Mouse (Mus musculus): ENCODE results near the gene Ets1. TPM values are rescaled to one million over a fixed set of nuclear protein-coding genes. Genes with fewer than 3 reads are reported as not detected.

Gene Ets1
- total and polyA plus RNA-seq, 3 experiments, result 10.0 to 23.5 (median 19.8) TPM

DNA sequence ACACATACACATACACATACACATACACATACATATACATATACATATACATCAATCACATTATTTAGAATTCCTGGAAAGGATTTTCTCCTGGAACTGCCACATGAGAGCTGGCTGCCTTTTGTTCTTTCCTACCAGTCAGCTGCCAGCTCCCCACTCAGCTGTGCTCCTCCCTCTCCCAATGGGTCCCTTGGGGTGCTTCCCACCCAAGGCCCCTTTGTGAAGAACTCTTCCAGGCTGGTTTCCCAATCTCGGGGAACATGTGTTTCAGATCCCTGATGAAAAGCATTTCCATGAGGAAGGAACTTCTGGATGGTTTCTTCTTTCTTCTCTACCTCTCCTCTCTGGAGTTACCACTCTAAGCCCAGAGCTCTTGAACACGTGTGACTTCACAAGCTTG lies 52.3 kb downstream of the Ets1 start:
- Histone ChIP-seq H3K36me3 (replicated peaks in 1 of 2; ENCODE audit: control insufficient read depth in 1 of 2, insufficient read depth in 1 of 2, low read length in 1 of 2) (no peaks in the 10 kb centered on the region), H3K27ac (ENCODE audit: insufficient read depth, low read depth) (no peak overlapping the region), H3K4me1 (ENCODE audit: control insufficient read depth in 1 of 2, insufficient read depth in 2 of 2) (peaks cover 10 to 38% of the 10 kb centered on the region in 2 experiments), H3K4me2 (ENCODE audit: insufficient read depth, low read depth, poor library complexity, severe bottlenecking) (no peak overlapping the region), H3K9me3 (replicated peaks; ENCODE audit: low read length) (no peaks in the 10 kb centered on the region), H3K27me3 (replicated peaks) (no peaks in the 10 kb centered on the region), H3K4me3 (replicated peaks in 1 of 3; ENCODE audit: low read depth in 2 of 3, low read length in 2 of 3, poor library complexity in 1 of 3) (no peak overlapping the region), H3K79me2 (replicated peaks; ENCODE audit: control insufficient read depth, extremely low read depth, insufficient read depth, poor library complexity, severe bottlenecking) (no peaks in the 10 kb centered on the region), H3K9ac (ENCODE audit: insufficient read depth, low read depth) (no peak overlapping the region)
- dilution Hi-C loops (cut with MboI; ENCODE audit: extremely low pct_ligation_motif_present, extremely low pct_unique_long_range_greater_than_20kb, low sequenced_read_pairs) (no loop called here), in situ Hi-C loops (cut with MboI; ENCODE audit: low pct_ligation_motif_present, low pct_unique_long_range_greater_than_20kb, low sequenced_read_pairs) (no loop called here)
- DNase-seq (ENCODE audit: extremely low read depth), result no peak
- TF ChIP-seq RCOR1 (conservative IDR thresholded peaks at IDR 0.05; ENCODE audit: low read depth, low read length), result no peak
- TF ChIP-seq MAZ (IDR thresholded peaks at IDR 0.05; ENCODE audit: low read depth, low read length), result no peak
- no peak for TF ChIP-seq ZKSCAN1 (IDR thresholded peaks at IDR 0.05; ENCODE audit: borderline replicate concordance, low read depth, low read length)
- TF ChIP-seq CTCF (conservative IDR thresholded peaks at IDR 0.05 in 1 of 2, IDR thresholded peaks at IDR 0.05 in 1 of 2; ENCODE audit: low read depth in 2 of 2, low read length in 2 of 2), result no peak
- TF ChIP-seq UBTF (IDR thresholded peaks at IDR 0.05; ENCODE audit: low read depth, low read length), result no peak
- TF ChIP-seq MYC (IDR thresholded peaks at IDR 0.05; ENCODE audit: low read depth, low read length), result no peak
- no peak for TF ChIP-seq BHLHE40 (IDR thresholded peaks at IDR 0.05; ENCODE audit: low read depth, low read length)
- no peak for TF ChIP-seq SMC3 (IDR thresholded peaks at IDR 0.05; ENCODE audit: low read depth, low read length)
- no peak for TF ChIP-seq TBP (conservative IDR thresholded peaks at IDR 0.05; ENCODE audit: low read depth, low read length)
- TF ChIP-seq CHD1 (IDR thresholded peaks at IDR 0.05; ENCODE audit: low read depth, low read length), result no peak
- no peak for TF ChIP-seq EP300 (IDR thresholded peaks at IDR 0.05; ENCODE audit: low read length)
- no peak for TF ChIP-seq MAX (IDR thresholded peaks at IDR 0.05; ENCODE audit: low read length)
- no peak for TF ChIP-seq ZNF384 (IDR thresholded peaks at IDR 0.05; ENCODE audit: low read depth, low read length)
- no peak for TF ChIP-seq MXI1 (IDR thresholded peaks at IDR 0.05; ENCODE audit: low read depth, low read length)
- no peak for TF ChIP-seq MAFK (IDR thresholded peaks at IDR 0.05; ENCODE audit: insufficient replicate concordance, low read length)

DNA sequence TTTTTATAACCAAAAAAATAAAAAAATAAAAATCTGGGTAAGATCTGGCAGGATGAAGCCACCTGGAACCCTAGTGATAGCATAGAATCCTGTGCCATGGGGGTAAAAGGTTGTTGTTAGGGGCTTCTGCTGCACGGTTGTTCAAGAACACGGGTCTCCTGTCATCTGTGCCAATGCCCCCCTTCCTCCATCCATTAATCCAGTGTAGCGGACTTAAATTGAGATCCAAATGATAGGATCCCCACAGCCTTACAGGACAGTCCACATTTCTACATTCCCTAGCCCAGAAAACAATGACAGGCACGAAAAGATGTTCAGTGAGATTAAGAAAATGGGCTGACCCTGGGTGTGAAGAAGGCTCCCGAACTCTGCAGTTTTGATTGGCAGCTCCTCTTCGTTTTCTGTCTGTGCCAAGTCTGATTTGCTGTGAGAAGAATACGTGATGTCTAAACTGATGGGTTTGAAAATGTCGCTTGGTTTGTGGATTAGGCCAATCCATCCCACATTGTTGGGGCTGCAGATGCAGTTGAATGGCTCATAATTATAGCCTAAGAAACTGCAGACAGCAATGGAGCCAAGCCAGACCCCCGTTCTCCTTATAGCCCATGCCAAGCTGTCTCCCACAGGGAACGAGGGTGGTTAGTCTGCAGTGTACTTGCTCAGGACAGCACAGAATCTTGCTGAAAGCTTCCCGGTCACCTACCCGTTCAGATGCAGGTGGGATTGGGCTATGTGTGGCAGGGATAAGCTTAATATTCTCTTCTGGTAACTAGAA lies 55.3 kb downstream of the Ets1 start:
- TF ChIP-seq ZNF384 (IDR thresholded peaks at IDR 0.05; ENCODE audit: low read depth, low read length), result no peak
- TF ChIP-seq TBP (conservative IDR thresholded peaks at IDR 0.05; ENCODE audit: low read depth, low read length), result no peak
- TF ChIP-seq IRF4 (IDR thresholded peaks at IDR 0.05; ENCODE audit: low read depth, low read length), result no peak
- no peak for TF ChIP-seq MEF2A (IDR thresholded peaks at IDR 0.05; ENCODE audit: borderline replicate concordance, low read depth, low read length)
- TF ChIP-seq MYC (IDR thresholded peaks at IDR 0.05; ENCODE audit: low read depth, low read length), result no peak
- no peak for TF ChIP-seq ZKSCAN1 (IDR thresholded peaks at IDR 0.05; ENCODE audit: borderline replicate concordance, low read depth, low read length)
- TF ChIP-seq PAX5 (IDR thresholded peaks at IDR 0.05; ENCODE audit: low read length), result no peak
- TF ChIP-seq JUND (conservative IDR thresholded peaks at IDR 0.05; ENCODE audit: low read depth, low read length), result no peak
- TF ChIP-seq POLR2A (IDR thresholded peaks at IDR 0.05; ENCODE audit: low read depth, low read length), result no peak
- TF ChIP-seq RAD21 (IDR thresholded peaks at IDR 0.05; ENCODE audit: low read depth, low read length), result no peak
- TF ChIP-seq UBTF (IDR thresholded peaks at IDR 0.05; ENCODE audit: low read depth, low read length), result no peak
- no peak for TF ChIP-seq EP300 (IDR thresholded peaks at IDR 0.05; ENCODE audit: low read length)
- no peak for TF ChIP-seq CHD1 (IDR thresholded peaks at IDR 0.05; ENCODE audit: low read depth, low read length)
- no peak for TF ChIP-seq MAX (IDR thresholded peaks at IDR 0.05; ENCODE audit: low read length)
- TF ChIP-seq POLR2AphosphoS2 (IDR thresholded peaks at IDR 0.05; ENCODE audit: low read depth, low read length), result no peak
- no peak for TF ChIP-seq CTCF (conservative IDR thresholded peaks at IDR 0.05 in 1 of 2, IDR thresholded peaks at IDR 0.05 in 1 of 2; ENCODE audit: low read depth in 2 of 2, low read length in 2 of 2)
- no peak for TF ChIP-seq USF2 (conservative IDR thresholded peaks at IDR 0.05; ENCODE audit: low read depth, low read length)
- TF ChIP-seq TCF12 (IDR thresholded peaks at IDR 0.05; ENCODE audit: low read depth, low read length), result no peak
- TF ChIP-seq BHLHE40 (IDR thresholded peaks at IDR 0.05; ENCODE audit: low read depth, low read length), result no peak
- TF ChIP-seq NRF1 (IDR thresholded peaks at IDR 0.05; ENCODE audit: low read depth, low read length), result no peak
- H3K4me1 ChIP-seq (ENCODE audit: control insufficient read depth in 1 of 2, insufficient read depth in 2 of 2), result peaks cover under 1 to 24% of the 10 kb centered on the region in 2 experiments; a peak in 3 of 4 replicates
- no peaks in the 10 kb centered on the region for H3K9me3 ChIP-seq (replicated peaks; ENCODE audit: low read length)
- no peak overlapping the region for H3K4me3 ChIP-seq (replicated peaks in 1 of 3; ENCODE audit: low read depth in 2 of 3, low read length in 2 of 3, poor library complexity in 1 of 3)
- DNase-seq (ENCODE audit: extremely low read depth), result no peak
- no peaks in the 10 kb centered on the region for H3K27me3 ChIP-seq (replicated peaks)
- dilution Hi-C loops (cut with MboI; ENCODE audit: extremely low pct_ligation_motif_present, extremely low pct_unique_long_range_greater_than_20kb, low sequenced_read_pairs) (no loop called here), in situ Hi-C loops (cut with MboI; ENCODE audit: low pct_ligation_motif_present, low pct_unique_long_range_greater_than_20kb, low sequenced_read_pairs) (loop anchor here (10.0 kb wide), 1 partner anchor 77 kb away; no protein-coding TSS in a partner anchor)
- no peak overlapping the region for H3K4me2 ChIP-seq (ENCODE audit: insufficient read depth, low read depth, poor library complexity, severe bottlenecking)
- H3K27ac ChIP-seq (ENCODE audit: insufficient read depth, low read depth), result no peak overlapping the region
- no peaks in the 10 kb centered on the region for H3K36me3 ChIP-seq (replicated peaks in 1 of 2; ENCODE audit: control insufficient read depth in 1 of 2, insufficient read depth in 1 of 2, low read length in 1 of 2)
- H3K79me2 ChIP-seq (replicated peaks; ENCODE audit: control insufficient read depth, extremely low read depth, insufficient read depth, poor library complexity, severe bottlenecking), result no peaks in the 10 kb centered on the region
- H3K9ac ChIP-seq (ENCODE audit: insufficient read depth, low read depth), result no peak overlapping the region

All from CH12.LX (cell line).